Mouse (Mus musculus) adrenal gland, adult (tissue): ENCODE measurements around the gene 5730596B20Rik.

Experiments used
- DNase-seq, 2 experiments: peaks; one replicate each; pipeline ENCODE4 v3.0.0; 2022 to 2023; ENCODE audit warnings: low spot score in 1 of 2; ENCODE audit not compliant: inconsistent age in 2 of 2

The 5730596B20Rik gene

GRCm38 (mm10) chr6:52221993-52222685, 44.8 kb downstream of the 5730596B20Rik start:
- no peak for DNase-seq

GRCm38 (mm10) chr6:52222729-52223128, 45.4 kb downstream of the 5730596B20Rik start:
- no peak for DNase-seq

GRCm38 (mm10) chr6:52223939-52224760, 46.9 kb downstream of the 5730596B20Rik start:
- DNase-seq, result peak in 1 of 2 experiments; percentile 32

- no peak for DNase-seq
Observed at GRCm38 (mm10) chr6:52224895-52225611, 47.8 kb downstream of the 5730596B20Rik start.

DNA sequence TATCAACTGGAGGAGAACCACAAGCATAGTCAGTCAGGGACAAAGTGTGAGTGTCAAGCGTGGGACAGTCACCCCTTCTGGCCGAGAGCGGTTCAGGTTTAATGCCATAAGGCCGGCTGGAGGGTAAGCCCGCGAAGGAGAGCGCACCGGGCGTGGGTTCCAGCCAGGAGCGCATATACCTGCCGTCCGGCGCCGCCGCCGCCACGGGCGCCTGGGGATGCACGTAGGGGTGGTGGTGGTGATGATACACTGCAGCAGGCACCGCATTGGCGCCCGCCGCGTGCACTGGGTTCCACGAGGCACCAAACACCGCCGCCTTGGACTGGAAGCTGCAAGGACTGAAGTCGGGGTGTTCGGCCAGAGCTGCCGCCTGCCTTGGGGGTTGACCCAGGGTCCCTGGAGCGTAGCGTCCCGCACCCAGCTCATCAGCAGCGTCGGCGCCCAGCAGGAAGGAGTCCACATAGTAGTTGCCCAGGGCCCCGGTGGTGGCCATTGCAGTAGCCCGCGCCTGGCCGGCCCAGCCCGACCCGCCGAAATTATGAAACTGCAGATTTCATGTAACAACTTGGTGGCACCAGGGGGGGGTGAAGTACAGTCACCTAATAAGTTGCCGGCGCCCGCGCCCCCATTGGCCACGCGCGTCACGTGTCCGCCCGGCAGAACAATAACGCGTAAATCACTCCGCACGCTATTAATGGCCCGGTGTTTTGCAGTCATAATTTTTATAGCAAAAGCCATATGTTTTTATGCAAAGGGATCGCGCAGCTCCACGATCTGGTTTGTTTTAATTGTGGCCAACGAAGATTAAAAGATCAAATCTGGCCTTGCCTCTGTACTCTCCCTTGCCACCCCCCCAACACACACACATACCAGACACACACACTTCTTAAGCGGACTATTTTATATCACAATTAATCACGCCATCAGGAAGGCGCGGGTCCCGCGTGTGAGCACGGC, 48.6 kb downstream of the 5730596B20Rik start:
- DNase-seq, result peak in 1 of 2 experiments; percentile 68

GRCm38 (mm10) chr6:52226569-52227257, 49.4 kb downstream of the 5730596B20Rik start:
- DNase-seq, result peak in 1 of 2 experiments; percentile 60

- no peak for DNase-seq
Observed at GRCm38 (mm10) chr6:52227470-52228222, 50.3 kb downstream of the 5730596B20Rik start.

DNA sequence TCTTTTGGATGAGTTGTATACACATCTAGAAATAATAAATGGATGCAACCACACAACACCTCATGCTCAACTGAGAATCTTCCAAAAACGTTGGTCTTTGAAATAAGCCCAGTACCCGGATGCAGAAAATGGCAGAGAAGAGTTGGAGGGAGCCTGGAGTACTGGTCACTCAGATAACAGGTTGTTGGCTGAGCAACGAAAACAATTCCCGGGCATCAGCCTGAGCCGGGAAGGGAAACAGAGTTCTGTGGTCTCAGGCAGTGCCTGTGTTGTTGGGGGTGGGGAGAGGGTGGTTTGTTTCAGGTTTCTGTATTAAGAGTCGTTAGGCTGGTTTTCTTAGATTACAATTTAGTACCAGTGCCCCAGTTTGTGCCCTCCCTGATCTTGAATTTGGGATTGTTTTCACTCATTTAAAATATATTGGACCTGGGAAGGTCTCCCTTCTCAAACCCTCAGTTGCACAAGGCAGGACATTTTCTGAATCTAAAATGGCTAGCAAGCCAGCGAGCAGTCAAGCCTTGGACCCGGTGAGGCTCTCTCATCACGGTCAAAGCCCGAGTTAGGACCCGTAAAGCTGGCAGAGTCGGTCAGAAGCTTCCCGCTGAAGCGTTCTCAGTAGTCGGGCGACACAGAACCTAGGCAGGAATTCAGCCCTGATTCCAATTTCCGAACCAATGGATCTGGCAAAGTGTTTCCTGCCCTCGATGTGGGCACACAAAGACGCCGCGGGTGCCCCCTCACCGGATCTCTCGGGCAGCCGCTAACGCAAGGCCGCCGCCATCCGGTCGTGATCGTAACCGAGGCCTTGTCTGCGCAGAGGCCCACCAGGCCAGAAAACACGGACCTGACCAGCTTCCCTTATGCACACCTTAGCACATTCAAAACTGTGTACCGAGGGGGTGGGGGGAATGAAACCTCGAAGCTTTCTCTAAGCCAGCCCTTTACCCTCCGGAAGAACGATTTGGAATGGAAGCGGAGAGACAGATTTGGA, 51.5 kb downstream of the 5730596B20Rik start:
- DNase-seq, result no peak

- peak in 1 of 2 experiments; percentile 35 for DNase-seq
Observed at GRCm38 (mm10) chr6:52229558-52230416, 52.5 kb downstream of the 5730596B20Rik start.
